Mouse (Mus musculus): ENCODE measurements around the gene Fggy.

GRCm38 (mm10) chr4:95666284-95666889, 109.1 kb downstream of the Fggy start:
- TF ChIP-seq GATA1 (IDR thresholded peaks at IDR 0.05; ENCODE audit: low read length), result no peak
- no peak for TF ChIP-seq TAL1 (IDR thresholded peaks at IDR 0.05; ENCODE audit: low read length)

Measured in erythroblast, embryonic 14.5 days (primary cell).